Comparison of ENCODE assay signal across 8 mouse cellular contexts in the genomic region with DNA sequence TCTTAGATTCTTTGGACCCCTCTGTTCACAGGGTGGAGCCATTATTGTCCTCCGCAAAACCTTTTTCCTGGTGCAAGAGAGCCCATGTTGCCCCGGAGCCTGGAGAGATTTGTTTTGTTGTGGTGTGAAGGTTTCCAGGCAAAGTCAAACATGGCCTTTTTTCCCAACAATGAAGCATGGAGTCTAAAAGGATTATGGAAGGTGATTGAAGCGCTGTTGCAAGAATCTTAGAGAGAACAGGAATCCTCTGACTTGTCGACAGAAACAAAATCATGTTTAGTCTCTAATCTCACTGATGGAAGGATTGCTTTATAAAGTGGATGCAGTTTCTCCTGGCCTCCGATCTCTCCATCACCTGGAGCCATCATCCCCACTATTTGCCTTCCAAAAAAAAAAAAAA. TPM values are rescaled to one million over a fixed set of nuclear protein-coding genes. Genes with fewer than 3 reads are reported as not detected.
DNase-seq lines count a peak whose midpoint lies in the region; ATAC-seq lines count a peak whose summit lies in the region.

A gene (minus strand): TSS at position 101 of the 400 bp plus-strand sequence.

- H3K27me3 ChIP-seq in neural tube, embryonic 11.5 days (ENCODE audit: control insufficient read depth, insufficient read depth, low read length): 0 out of 2 replicates have a peak, but pooled peaks cover 3% of the 10 kb centered on the region
- peaks cover 12% of the 10 kb centered on the region for H3K27me3 ChIP-seq in erythroblast, embryonic 14.5 days (ENCODE audit: control insufficient read depth)
- H3K27me3 ChIP-seq in limb, embryonic 12.5 days: peaks cover 22% of the 10 kb centered on the region

- peak within 1 kb of the TSS; percentile 92 for H3K4me2 ChIP-seq in neural tube, embryonic 11.5 days (ENCODE audit: low read depth)
- H3K4me2 ChIP-seq in limb, embryonic 12.5 days: peak within 1 kb of the TSS; percentile 95

- no peak for DNase-seq in neural tube, embryonic 11.5 days (ENCODE audit: low spot score)
- DNase-seq in neural tube, embryonic 10.5 days (ENCODE audit: extremely low spot score, low spot score): no peak
- no peak for DNase-seq in heart, postnatal 14 days
- no peak for DNase-seq in thymus, postnatal 14 days
- DNase-seq in B cell, adult 2 months: no peak

- H3K9me3 ChIP-seq in neural tube, embryonic 11.5 days (ENCODE audit: control insufficient read depth, low read length): no peaks in the 10 kb centered on the region
- H3K9me3 ChIP-seq in erythroblast, embryonic 14.5 days (ENCODE audit: control insufficient read depth, low read length): no peaks in the 10 kb centered on the region
- no peaks in the 10 kb centered on the region for H3K9me3 ChIP-seq in limb, embryonic 12.5 days

- peak within 1 kb of the TSS; percentile 61 for H3K9ac ChIP-seq in neural tube, embryonic 11.5 days (ENCODE audit: low read length)
- peak within 1 kb of the TSS; percentile 57 for H3K9ac ChIP-seq in limb, embryonic 12.5 days (replicated peaks)

- intact Hi-C loops in heart, postnatal 14 days (cut with DNase I): loop anchor here (10.0 kb wide), 2 partner anchors 83 to 237 kb away; a partner anchor contains a TSS

- no peak for ATAC-seq in neural tube, embryonic 11.5 days (ENCODE audit: insufficient read depth, low FRiP score, low TSS enrichment)
- no peak for ATAC-seq in limb, embryonic 12.5 days (ENCODE audit: insufficient number of reproducible peaks, insufficient read depth, low FRiP score, low TSS enrichment, low read depth)
- ATAC-seq in neutrophil, adult 5-6 weeks (ENCODE audit: extremely low read depth, insufficient number of reproducible peaks, low FRiP score, poor library complexity, severe bottlenecking): no peak

- no peak within 1 kb of the TSS for H3K27ac ChIP-seq in neural tube, embryonic 11.5 days (ENCODE audit: low read depth, low read length)
- no peak within 1 kb of the TSS for H3K27ac ChIP-seq in limb, embryonic 12.5 days

- no peaks in the 10 kb centered on the region for H3K4me1 ChIP-seq in neural tube, embryonic 11.5 days (ENCODE audit: control insufficient read depth, insufficient read depth, low read length)
- peaks cover 2% of the 10 kb centered on the region; the same call in 1 of the 2 replicates for H3K4me1 ChIP-seq in erythroblast, embryonic 14.5 days (ENCODE audit: control insufficient read depth)
- H3K4me1 ChIP-seq in limb, embryonic 12.5 days (replicated peaks): 0 out of 2 replicates have a peak, but pooled peaks cover 12% of the 10 kb centered on the region

- 83% methylated on average over 5 of the region's 5 CpGs for WGBS in neural tube, embryonic 11.5 days
- 83% methylated on average over 5 of the region's 5 CpGs for WGBS in limb, embryonic 12.5 days

- H3K4me3 ChIP-seq in neural tube, embryonic 11.5 days (ENCODE audit: low read depth, low read length): peak within 1 kb of the TSS; percentile 48
- H3K4me3 ChIP-seq in erythroblast, embryonic 14.5 days (replicated peaks): peak within 1 kb of the TSS; percentile 40
- H3K4me3 ChIP-seq in limb, embryonic 12.5 days (replicated peaks): peak within 1 kb of the TSS; percentile 51

- no peaks in the 10 kb centered on the region for H3K36me3 ChIP-seq in neural tube, embryonic 11.5 days (ENCODE audit: control insufficient read depth, insufficient read depth, low read length)
- H3K36me3 ChIP-seq in erythroblast, embryonic 14.5 days (ENCODE audit: control insufficient read depth): no peaks in the 10 kb centered on the region
- no peaks in the 10 kb centered on the region for H3K36me3 ChIP-seq in limb, embryonic 12.5 days

RNA-seq across cellular contexts. Expression of the gene that starts here (rescaled TPM):
- polyA plus RNA-seq in neural tube, embryonic 11.5 days (2014; fragmentation: Nextera tagmentation; extraction: Ambion mirVana): 2.9 and 3.2 TPM in 2 replicates
- polyA plus RNA-seq in erythroblast, embryonic 14.5 days (2012): 0.15 and 0.19 TPM in 2 replicates
- 10 to 100 TPM; 64.3 to 67.6 TPM for total RNA-seq in heart, postnatal 14 days (2021)
- polyA plus RNA-seq in limb, embryonic 12.5 days (2016; fragmentation: Nextera tagmentation; extraction: Ambion mirVana): 4.6 and 5.1 TPM in 2 replicates
- total RNA-seq in neutrophil, adult 5-6 weeks (2017): 68.5 and 71.5 TPM in 2 replicates
